Mouse (Mus musculus): Measurements from ENCODE around the gene Alk.

Alk gene

DNA sequence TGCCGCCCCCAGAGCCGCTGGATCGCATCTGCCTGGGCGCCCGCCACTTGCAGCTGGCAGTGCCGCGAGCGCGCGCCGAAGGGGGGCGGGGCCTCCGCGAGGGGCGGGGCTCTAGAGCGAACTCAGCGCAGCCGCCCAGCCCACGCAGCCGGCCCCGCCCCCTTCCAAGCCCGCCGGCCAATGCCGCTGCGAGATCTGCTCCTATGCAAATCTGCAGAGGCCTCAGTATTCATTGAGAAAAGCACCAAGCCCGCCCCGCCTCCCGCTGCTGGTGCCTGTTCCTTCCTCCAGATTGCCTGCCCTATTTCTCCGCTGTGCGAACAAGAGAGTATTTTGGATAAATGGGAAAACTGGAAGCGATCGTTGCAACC is at the start of gene Alk:
Alk (minus strand) TSS at position 18 of the 371 bp plus-strand sequence.
- DNase-seq (ENCODE audit: low spot score): peak; percentile 92

DNA sequence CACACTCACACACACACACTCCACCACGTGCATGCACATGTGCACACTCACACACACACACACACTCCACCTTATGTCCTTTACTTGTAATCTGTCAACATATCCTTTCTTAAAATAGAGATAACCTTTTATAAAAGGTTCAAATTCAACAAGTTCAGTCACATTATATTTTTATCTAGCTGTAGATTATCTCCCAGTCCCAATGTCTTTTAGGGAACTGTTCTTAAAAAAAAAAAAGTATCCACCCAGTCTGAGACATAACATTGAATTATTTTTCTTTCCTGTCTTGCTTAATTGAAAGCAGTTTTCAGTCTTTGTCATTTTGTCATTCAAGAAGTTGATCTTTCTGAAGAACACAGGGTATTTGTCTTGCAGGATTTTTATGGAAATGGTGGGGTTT is 48.4 kb upstream of the Alk start:
- DNase-seq (ENCODE audit: low spot score): no peak

DNA sequence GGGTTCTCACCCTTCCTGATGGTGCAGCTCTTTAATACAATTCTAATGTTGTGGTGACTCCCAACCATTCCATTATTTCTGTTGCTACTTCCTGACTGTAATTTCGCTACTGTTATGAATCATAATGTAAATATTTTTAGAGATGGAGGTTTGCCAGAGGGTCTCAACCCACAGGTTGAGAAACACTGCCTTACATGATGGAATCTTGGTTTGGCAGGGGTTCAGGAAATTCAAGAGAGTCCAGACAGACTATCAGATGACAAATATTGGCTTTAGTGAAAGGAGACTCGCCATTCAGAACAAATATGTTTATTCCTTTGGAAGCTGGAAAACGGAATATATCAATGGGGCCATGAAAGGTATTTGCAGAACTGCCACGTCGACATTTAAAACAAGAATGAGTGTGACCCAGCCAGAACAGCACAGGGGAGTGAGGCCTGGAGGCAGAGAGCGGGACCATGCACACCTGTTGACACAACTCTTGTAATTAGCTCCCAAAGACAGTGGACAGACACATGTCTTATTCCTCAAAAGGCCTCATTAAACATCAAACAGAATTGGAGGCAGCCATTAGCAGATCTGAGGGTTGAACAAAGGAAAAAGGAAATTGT is 44.3 kb upstream of the Alk start:
- no peak for DNase-seq (ENCODE audit: low spot score)

DNA sequence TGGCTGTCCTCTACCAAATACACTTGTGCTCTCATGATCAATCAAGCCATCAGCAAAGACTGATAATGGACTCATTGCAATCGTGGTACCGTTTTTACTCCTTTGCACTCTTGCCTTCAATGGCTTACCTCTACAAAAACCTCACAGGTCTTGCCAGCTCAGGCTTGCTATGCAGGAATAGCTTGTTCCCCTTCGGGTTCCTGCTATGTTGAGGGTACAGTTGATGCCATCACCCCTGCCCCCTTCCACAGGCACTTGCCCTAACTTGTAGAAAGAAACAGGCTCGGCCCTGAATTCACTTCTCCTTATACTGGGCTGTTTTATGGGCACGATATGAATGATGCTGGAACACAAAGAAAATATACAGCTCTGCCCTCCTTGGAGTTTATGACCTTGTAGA is 41.7 kb upstream of the Alk start:
- no peak for DNase-seq (ENCODE audit: low spot score)

DNA sequence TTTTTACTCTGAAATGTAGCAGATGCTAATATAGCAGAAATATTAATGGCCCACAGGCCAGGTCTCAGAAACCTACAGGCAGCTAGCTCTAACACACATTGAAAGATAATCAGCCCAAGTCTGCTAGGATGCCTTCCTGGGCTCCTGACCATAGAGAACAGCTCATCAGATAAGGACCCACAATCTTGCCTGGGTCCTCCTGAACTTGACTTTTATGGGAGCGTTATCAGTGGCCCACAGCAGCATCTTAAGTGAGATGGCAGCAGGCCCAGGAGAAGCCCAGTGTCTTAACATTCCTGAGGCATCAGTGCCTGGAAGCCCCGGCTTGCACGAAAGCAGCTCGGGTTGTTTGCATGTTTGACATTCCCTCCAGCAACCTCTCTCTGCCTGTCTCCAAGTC is 35.7 kb upstream of the Alk start:
- DNase-seq (ENCODE audit: low spot score): no peak

DNA sequence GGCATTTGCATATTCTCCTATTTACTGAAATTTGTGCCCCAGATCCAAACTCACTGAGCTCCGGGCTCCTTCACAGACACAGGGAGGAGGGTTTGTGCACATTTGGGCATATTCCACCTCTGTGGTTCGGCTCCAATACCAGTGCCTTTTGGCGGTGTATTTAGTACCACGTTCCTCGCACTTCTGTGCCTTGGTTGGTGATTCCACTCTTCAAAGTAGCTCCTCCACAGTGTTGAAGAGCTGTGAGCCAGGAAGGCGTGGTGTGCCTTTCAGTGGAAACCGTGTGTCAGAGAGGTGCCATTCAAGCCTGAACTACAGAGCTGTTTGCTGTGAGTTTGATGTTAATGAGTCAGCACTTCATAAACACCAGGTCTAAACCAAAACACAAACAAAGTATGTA is 35.0 kb upstream of the Alk start:
- no peak for DNase-seq (ENCODE audit: low spot score)

DNA sequence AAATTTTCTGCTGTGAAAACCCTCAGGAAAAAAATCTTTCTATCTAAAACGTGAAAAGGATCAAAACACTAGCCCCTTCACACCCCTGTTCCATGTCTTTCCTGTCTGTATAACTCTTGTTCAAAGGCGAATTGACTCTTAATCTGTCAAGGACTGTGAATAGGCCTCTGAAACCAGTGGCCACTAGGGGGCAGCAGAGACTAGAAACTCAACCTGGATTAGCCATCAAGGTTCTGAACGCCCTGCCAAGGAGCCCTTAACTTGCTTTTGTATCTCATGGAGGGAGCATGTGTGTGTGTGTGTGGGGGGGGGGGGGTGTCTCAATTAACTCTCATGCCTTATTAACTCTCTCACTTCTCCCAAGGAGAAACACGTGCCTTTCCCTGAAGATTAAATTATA is 1.8 kb upstream of the Alk start:
- DNase-seq (ENCODE audit: low spot score): peak; percentile 60

DNA sequence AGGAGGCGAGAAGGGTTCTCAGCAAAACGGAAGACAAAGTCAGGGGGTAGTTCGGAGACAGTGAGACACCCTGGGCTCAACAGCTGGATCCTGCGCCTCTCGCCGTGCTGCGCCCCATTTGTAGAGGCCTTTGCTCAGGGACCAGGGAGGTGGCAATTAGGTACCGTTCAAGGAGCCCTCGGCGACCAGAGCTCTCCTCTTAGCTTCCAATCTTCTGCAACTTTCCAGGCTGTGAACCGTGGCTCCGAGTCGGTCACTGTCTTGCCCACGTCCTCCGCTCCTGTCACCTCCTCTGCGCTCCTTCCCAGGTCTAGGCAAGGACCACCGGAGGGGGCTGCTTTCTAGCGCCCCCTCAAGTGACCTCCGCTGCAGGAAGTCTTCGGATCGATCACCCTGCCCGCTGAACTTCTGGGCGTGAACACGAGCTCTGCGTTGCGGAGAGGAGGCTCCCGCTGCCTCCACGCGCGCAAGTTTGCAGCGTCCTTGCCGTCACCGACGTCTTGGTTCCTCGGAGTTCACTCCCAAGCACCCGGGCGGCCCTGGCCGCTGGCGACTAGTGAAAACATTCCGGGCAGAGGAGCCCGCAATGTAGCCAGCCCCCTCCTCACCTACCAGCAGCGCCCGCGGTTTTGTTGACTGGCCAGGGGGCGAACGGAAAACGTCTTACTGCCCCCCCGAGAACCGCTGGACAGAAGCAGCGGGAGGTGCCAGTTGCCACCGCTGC is 379 bp downstream of the Alk start:
- DNase-seq (ENCODE audit: low spot score): no peak

DNA sequence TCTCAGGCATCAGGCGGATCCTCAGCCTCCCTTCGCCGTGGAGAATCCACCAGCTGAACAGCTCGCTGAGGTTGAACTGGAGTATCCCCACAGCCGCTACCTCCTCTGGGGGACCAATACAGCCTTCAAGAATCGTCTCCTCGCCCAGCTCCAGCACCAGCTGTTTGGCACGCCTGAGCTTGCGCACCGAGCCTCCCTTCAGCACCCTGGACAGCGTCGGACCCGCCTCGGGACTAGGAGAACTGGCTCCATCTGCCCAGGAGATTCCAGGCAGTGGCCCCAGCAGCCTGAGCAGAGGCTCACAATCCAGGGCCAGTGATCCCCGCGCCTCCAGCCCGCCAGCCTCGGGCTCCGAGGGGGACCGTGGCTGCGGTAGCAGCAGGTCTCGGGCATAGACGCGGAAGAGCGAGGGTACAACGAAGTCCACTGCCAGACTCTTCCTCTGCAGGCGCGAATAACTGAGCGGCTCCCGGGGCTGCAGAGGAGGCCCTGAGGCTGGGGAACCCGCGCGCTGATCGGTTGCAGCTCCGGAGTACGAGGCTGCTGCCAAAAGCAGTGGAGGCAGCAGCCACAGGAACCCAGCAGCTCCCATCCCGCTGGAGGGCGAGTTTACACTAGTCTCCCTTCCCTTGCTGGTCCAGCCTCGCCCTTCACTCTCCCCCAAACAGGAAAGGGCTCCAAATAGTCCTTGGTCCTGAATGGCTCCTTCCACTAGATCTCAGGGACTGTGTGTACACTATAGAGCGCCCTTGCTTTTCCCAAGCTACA is 1.1 kb downstream of the Alk start:
- DNase-seq (ENCODE audit: low spot score): peak; percentile 79

DNA sequence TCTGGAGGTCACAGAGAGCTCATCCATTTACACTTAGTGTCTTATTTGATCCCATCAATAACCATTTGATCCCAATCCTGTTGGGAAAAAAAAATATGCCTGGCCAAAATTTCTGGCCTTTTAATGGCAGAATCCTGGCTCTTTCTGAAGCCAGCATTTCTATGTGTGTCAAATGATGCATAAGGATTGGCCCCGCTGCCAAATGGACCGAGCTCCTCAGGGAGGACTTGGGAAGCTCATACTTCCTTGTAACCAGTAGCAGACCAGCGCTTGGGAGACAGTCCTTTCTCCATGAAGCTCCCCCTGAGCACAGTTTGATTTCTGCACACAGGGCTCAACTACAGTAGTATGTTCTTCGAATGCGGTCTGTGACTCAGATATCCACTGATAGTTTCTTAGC is 3.6 kb downstream of the Alk start:
- no peak for DNase-seq (ENCODE audit: low spot score)

DNA sequence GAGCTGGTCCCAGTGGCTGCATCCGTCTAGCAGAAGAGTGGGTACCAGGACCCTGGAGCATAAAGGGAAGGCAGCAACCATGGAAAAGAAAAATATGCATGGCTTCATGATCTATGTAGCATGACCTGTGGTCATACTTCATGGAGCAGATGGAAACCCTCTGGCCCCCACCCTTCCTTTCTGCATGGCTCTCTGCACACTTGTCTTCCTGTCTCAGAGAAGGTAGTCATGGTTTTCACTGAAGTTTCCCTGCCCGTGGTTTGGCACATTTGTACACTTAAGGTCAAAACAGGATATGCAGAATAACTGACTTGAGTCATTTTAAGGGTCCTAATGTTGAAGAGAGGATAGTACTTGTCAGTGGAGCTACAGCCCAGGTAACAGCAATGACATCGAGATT is 16.8 kb downstream of the Alk start:
- DNase-seq (ENCODE audit: low spot score): no peak

DNA sequence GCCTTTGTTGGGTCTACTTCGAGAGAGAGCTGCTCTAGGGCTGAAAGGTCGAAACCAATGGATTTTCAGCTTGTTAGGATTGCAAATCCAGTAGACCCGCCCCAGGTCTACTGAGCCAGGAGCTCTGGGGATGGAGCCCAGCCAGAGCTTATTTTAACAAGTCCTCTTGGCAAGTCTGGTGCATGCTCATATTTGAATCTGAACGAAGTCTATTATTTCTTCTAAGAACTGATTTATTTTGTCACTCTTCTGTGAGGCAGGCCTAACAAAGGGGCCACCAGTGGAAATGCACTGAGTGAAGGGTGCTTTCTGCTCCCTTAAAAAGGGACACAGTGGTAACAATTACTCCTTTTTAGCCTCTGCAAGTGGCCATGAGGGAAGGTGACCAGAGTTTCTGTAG is 24.3 kb downstream of the Alk start:
- no peak for DNase-seq (ENCODE audit: low spot score)

DNA sequence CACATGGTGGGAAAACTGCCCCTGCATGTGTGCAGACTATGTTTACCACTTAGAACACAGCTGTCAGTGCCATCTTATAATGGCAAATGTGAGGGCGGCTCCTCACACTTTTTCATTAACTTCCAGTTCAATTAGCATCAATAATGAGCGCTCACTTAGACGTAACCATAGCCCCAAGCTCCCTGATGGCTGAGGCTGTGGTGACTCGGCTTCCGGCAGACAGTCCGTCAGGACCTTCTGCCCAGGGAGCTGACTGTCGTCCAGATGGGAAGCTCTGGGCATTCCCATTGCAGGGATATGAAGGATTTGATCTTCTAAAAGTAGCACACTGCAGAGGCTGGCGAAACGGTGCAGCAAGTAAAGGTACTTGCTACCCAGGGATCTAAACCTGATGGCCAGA is 25.1 kb downstream of the Alk start:
- no peak for DNase-seq (ENCODE audit: low spot score)

DNA sequence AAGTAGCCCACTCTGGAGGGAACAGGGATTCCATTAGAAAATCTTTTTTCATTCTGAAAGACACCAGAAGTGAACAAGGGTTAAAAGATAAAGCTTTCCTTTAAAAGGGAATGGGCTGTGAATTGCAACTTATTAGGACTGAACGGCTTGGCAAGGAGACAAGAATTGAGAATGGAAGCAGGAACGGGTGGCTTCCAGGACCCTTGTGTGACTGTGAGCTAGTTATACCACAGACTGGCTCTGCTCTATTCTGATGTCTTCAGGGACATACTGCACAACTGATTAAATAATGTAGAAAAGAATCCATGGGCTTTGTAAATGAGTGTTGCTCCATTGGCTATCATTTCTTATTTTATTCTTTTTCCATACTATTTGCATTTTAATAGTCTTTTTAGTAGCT is 33.0 kb downstream of the Alk start:
- DNase-seq (ENCODE audit: low spot score): no peak

DNA sequence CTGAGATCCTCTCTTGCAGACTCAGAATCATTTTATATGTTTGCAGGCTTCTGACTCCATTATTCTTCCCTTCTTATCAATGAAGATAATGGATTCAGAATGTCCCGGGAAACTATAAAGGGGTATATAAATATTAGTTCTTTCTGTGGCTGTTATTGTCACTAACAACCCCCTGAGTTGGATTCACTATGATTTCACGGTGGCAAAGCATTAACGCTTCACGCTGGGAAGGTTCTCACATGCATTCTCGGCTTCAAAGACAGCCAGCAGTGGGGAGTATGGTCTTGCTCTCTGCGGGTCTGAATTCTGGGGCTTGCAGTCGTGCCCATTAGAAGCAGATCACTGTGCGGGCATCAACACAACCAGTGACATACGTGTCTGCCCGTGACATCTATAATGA is 34.9 kb downstream of the Alk start:
- no peak for DNase-seq (ENCODE audit: low spot score)

DNA sequence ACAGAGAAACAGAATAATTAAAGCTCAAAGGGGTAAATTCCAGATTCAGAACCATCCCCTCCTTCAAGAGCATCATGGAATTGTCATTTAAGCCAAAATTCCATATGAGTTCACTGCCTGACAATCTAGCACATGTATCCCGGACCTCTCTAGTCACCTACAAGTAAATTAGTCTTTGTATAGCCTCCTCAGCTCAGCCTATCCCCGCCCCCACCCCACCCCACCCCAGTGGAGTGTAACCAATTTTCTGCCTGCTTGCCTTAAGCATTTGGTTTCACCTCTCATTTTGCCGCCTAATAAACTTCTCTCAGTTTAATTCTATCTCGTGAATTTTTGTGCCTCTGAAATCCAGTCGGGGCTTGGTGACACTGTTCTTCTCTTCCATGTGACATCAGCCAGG is 41.0 kb downstream of the Alk start:
- no peak for DNase-seq (ENCODE audit: low spot score)

DNA sequence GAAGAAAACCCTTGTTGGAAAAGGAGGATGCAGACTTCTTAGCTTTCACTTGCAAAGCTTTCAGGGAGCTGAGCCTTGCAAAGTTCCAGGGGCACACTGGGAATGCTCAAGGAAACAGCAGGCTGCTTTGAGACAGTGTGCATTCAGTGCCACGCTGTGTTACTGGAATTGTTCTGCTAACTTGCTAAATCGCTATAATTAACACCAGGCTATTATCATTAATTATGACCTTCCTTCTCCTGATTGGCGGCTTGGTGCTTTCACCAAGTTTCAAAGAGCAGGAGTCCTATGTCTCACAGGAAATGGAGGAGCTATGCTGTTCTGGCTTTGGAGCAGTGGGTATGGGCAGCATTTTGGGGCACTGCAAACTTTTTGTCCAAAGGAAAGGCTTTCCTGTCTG is 43.0 kb downstream of the Alk start:
- no peak for DNase-seq (ENCODE audit: low spot score)

DNA sequence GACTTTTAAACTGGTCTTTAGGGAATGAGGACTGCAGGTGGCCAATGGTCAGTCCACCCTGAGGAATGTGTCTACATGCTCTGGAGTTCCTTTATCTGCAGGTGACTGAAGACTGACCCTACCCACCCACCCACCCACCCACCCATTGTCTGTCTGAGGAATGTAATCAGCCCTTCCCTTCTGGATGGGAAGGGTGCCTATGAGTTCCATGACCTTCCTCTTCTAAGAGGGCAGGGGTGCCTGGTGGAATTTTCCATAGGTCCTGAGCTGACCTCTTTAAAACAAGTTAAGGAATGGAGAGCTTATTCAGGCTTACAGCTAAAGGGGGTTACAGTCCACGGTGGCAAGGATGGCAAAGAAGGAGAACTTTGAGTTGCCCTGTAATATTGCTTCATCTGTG is 43.7 kb downstream of the Alk start:
- no peak for DNase-seq (ENCODE audit: low spot score)

DNA sequence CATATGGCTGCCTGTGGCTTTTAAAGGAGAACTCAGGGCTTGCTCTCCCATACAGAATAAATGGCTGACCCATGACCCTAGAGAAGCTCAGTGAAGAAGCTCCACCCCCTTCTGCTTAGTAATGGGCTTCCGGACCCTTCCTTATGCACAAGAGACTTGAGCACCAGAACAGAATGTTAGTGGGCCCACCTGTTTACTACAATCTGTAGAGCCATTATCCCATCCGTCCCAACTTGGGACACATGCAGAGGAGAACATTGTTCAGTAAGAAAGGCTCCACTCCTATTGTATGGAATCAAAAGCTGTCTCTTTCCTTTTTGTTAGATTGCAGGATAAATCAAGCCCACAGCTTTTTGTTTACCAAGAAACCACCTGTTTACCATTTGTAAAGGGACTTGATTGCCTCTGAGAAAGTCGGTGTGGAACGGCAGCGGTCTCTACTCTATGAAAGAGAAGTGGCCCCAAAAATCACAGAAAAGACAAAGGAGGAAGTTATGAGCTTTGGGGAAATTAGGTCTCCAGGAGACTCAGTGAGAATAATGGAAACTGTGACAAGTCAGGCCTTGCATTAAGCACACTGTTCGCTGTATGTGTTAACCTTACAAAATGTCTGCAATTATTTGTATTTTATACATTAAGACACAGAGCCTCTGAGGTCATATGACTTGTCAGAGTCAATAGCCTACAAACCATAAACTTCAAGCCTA is 47.2 kb downstream of the Alk start:
- no peak for DNase-seq (ENCODE audit: low spot score)

DNA sequence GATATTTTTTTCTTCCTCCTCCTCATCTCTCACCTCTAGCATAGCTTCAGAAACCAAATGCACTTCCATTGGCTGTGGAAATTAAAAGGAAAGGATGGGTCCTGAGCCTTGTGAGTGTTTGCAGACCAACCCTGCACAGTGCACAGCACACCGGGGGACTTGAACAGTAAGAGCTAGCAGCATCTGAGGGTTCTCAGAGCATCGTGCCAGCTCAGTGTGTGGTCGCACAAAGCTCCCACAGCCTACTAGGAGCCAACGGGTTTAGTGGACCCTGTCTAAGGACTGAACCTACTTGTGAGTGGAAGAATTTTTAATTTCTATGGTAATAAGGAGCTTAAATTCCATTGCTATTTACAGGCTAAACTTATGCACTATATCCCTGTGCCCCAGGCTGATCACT is 58.2 kb downstream of the Alk start:
- no peak for DNase-seq (ENCODE audit: low spot score)

DNA sequence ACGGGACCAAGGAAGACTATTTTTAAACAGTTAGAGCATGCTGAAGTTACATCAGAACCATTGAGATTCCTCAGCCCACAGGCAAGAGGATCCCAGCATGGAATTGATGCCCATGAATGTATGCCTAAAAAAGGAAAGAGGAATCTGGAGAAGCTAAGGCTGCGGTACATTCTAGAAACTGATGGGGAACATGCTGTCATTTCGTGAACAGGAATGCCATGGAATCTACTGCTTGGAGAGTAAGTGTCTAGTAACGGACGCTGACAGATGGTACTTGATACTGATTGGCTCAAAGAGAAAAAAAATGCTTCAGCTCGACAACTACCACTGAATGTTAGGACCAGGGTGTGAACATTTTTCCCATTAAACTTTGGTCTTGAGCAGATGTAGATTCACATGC is 69.1 kb downstream of the Alk start:
- no peak for DNase-seq (ENCODE audit: low spot score)

DNA sequence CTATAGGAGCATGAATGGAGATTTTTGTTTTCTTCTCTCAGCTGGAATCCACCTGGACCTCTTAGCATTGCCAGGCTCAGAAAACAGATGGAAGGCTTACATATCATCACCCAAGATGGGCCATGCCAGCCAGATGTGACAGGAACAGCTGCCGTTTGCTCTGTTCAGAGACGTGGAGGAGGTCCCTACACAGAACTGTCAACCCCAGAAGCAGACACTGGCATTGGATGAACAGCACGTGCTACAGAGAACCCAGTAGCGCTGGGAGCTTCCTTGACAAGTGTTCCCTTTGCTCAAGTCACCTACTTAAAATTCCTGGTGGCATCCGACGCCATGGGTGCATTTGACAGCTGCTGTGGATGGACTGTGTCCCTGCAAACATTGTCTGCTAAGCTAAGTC is 72.2 kb downstream of the Alk start:
- no peak for DNase-seq (ENCODE audit: low spot score)

DNA sequence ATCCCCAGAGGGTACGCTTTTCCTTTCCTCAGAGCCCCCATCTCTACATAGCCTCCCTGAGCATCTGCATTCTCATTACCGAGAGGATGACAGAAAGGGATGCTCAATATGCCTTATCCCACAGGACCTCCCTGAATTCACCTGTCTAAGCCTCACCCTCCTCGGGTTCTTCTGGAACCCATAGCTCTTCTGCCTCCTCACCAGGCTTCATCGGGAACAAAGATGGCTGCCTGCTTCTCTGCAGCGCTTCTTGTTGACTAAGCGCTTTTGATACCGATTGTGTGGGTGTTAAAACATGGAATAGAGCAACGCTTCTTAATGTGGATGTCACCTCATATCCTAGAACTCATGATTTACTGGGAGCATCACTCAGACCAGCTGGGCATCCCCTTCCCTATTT is 75.9 kb downstream of the Alk start:
- no peak for DNase-seq (ENCODE audit: low spot score)

Measured in testis, postnatal 14 days (tissue).